Mouse (Mus musculus) yolk sac, embryonic 10.5 days (tissue): ENCODE data around the gene Sp2.
A peak's percentile ranks its signal among the peaks of the same experiment; 100 is the strongest.

ENCODE experiments used
- DNase-seq: peaks from one replicate; pipeline ENCODE4 v3.0.0-alpha.2; 2017; ENCODE audit warnings: low spot score

Sp2 gene

GRCm38 (mm10) chr11:96937549-96938425 is 45.0 kb downstream of the Sp2 start:
- peak; percentile 79 for DNase-seq

- DNase-seq: peak; percentile 56
These were observed 46.7 kb downstream of the Sp2 start for GRCm38 (mm10) chr11:96935872-96936650.

GRCm38 (mm10) chr11:96934921-96935356 is 47.8 kb downstream of the Sp2 start:
- DNase-seq: peak; percentile 90

- no peak for DNase-seq
These were observed 49.0 kb downstream of the Sp2 start for GRCm38 (mm10) chr11:96933562-96934276.

- DNase-seq: no peak
These were observed 51.3 kb downstream of the Sp2 start for GRCm38 (mm10) chr11:96931327-96932062.

GRCm38 (mm10) chr11:96929766-96930331 is 52.9 kb downstream of the Sp2 start:
- no peak for DNase-seq

- DNase-seq: no peak
These were observed 53.5 kb downstream of the Sp2 start for GRCm38 (mm10) chr11:96929096-96929765.

GRCm38 (mm10) chr11:96928691-96929090 is 54.1 kb downstream of the Sp2 start:
- DNase-seq: no peak

- DNase-seq: no peak
These were observed 54.7 kb downstream of the Sp2 start, which contains the start of gene Prr15l for GRCm38 (mm10) chr11:96928088-96928487. TSS of gene Prr15l (plus strand) at chr11:96928104.

GRCm38 (mm10) chr11:96926587-96926986 is 56.2 kb downstream of the Sp2 start:
- no peak for DNase-seq

GRCm38 (mm10) chr11:96925469-96926148 is 57.1 kb downstream of the Sp2 start:
- no peak for DNase-seq

GRCm38 (mm10) chr11:96924861-96925260 is 57.9 kb downstream of the Sp2 start:
- DNase-seq: no peak

- no peak for DNase-seq
These were observed 63.8 kb downstream of the Sp2 start for GRCm38 (mm10) chr11:96919003-96919402.

- no peak for DNase-seq
These were observed 65.3 kb downstream of the Sp2 start for GRCm38 (mm10) chr11:96917415-96917814.

GRCm38 (mm10) chr11:96916885-96917396 is 65.8 kb downstream of the Sp2 start:
- DNase-seq: no peak

- DNase-seq: peak; percentile 100
These were observed 66.5 kb downstream of the Sp2 start, which contains the start of gene Cdk5rap3 for GRCm38 (mm10) chr11:96916044-96916884. TSS of gene Cdk5rap3 (minus strand) at chr11:96916496.

GRCm38 (mm10) chr11:96912682-96913081 is 70.1 kb downstream of the Sp2 start:
- no peak for DNase-seq

- DNase-seq: peak; percentile 67
These were observed 72.8 kb downstream of the Sp2 start for GRCm38 (mm10) chr11:96910003-96910402.

GRCm38 (mm10) chr11:96908594-96908993 is 74.2 kb downstream of the Sp2 start:
- no peak for DNase-seq
